Mouse (Mus musculus) neural tube, embryonic 10.5 days (tissue): ENCODE results near the gene Mapkapk2.
A peak's percentile ranks its signal among the peaks of the same experiment; 100 is the strongest.
"Not testable (repeated sequence)": the region's sequence is repeated elsewhere in the genome, so short reads cannot be mapped to it uniquely, and the experiment has no call there.

Source experiments
- DNase-seq: peaks from one replicate; pipeline ENCODE4 v3.0.0-alpha.2; 2017; ENCODE audit warnings: low spot score; ENCODE audit errors: extremely low spot score

The Mapkapk2 gene

DNA sequence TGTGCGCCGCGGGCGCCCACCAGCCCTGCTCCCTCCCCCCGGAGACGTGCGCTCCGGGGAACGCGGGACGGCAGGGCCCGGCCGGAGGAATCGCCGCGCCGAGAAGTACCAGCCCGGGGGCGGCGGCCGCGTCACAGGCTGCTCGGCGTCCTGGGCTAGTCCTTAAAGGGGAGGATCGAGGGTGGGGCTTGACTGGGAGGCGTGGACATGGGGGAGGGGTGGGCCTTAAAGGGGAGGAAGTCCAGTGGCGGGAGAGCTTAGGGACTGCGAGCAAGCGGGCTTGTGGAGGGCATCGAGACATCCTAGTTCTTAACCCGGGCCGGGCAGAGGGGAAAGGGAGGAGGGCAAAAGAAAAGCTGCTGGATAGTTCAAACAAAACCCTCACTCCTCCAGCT, at the start of gene Mapkapk2:
Mapkapk2 (minus strand) TSS at position 127 of the 395 bp plus-strand sequence.
- DNase-seq = peak; percentile 97

GRCm38 (mm10) chr1:131146181-131146614, 48.6 kb upstream of the Mapkapk2 start:
- no peak for DNase-seq

GRCm38 (mm10) chr1:131145222-131145621, 47.6 kb upstream of the Mapkapk2 start:
- not testable (repeated sequence) for DNase-seq

DNA sequence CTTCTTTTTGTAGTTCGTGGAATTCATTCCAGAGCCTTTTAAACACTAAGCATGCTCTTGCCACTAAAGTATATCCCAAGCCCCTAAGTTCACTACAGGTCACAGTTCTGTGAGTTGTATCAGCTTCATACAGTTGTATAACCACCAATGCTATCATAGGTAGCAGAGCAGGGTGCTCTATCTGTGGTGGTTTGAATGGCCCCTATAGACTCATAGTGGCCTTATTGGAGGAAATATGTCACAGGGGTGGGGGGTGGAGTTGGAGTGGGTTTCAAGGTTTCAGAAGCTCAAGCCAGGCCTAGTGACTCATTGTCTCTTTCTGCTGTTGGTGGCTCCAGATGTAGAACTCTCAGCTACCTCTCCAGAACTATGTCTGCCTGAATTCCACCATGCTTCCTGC, 44.8 kb upstream of the Mapkapk2 start:
- no peak for DNase-seq

DNA sequence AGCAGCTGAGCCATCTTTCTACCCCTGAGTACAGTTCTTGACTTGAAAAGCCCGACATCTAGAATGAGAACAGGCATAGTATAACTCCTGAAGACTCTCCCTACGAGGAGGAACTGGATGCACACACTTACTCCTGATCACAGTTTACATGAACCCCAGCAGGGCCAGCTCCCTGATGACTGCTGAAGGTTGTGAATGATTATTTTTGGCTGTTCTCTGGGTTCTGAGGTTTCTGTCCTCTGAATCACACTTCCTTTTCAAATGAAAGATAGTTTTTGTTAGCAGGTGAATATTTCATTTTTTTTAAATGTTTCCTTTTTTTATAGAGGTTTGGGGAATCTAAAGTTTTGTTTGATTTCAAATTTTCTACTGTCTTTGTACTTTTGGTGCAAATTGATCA, 43.8 kb upstream of the Mapkapk2 start:
- DNase-seq = no peak

- DNase-seq = no peak
Observed at GRCm38 (mm10) chr1:131139102-131140095, 41.8 kb upstream of the Mapkapk2 start.

DNA sequence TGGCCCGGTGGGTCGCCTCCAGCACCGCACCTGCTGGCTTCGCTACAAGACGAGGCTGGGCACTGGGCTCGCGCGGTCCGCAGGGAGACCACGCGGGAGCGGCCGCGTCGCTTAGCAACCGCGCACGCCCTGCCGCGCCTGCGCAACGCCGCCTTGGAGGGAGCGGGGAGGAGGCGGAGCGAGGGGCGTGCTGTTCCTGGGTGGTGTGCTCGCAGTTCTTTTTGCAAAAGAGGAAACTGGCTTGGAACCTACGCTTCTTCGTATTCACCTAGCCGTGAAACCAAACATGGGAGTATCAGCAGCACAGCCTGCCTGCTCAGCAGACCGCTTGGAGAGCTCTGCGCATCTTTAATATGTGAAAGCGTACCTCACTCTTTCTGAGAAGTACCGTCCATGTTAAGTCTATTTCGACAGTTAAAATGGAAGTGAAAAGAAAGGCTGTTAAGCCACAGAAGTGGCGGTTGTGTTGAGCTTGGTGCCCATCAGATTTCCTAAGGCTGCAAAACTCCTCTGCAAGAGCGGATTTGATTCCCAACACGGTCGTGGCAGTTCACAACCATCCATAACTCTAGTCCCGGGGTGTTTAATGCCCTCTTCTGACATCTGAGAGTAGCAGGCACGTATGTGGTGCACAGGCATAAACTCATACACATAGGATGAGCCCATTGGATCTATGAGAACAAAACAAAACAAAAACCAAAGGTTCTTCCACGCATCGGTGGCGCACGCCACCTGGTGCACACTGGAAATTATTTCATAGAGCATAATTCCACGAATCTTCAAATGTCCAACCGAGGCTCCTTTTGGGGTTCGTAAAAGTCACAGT, 40.8 kb upstream of the Mapkapk2 start, which contains the start of gene Dyrk3:
Dyrk3 (minus strand) TSS at position 150 of the 826 bp plus-strand sequence.
- peak; percentile 93 for DNase-seq

DNA sequence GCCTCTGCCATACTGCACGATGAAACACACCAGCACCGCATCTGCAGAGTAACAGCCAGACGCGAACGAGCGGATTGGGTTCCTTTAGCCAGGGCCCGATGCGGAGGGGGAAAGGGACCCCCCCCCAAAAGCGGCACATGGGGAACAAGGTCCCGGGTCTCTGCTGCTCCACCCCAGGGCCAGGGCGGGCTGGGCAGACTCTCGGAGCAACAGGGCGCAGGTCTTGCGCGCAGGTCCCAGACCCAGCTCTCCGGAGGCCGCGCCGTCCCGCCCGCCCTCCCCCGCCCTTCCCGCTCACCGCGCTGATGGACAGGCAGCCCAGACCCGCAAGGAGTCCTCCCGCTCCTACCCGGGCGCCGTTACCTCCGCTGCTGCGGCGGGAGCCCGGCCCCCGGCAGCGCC, 40.1 kb upstream of the Mapkapk2 start:
- no peak for DNase-seq

- no peak for DNase-seq
Observed at GRCm38 (mm10) chr1:131137111-131137510, 39.5 kb upstream of the Mapkapk2 start.

GRCm38 (mm10) chr1:131135960-131136629, 38.5 kb upstream of the Mapkapk2 start:
- DNase-seq = no peak

- DNase-seq = no peak
Observed at GRCm38 (mm10) chr1:131134942-131135522, 37.4 kb upstream of the Mapkapk2 start.

DNA sequence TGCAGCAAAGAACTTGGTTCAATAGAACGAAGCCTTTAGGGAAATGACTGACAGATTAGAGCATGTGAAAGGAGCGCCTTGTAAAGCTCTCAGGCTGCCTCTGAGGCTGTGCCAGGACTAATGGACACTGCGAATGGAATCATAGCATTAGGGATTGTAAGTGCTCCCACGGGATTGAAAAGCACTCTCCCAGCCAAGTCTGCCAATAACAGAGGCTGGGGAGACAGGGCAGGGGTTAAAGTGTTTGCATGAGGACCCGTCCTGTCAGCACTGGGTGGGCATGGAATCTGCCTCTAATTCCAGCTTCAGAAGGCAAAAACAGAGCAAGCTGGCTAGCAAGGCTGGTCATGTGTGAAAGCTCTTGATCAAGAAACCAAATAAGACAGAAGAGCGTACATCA, 36.6 kb upstream of the Mapkapk2 start:
- no peak for DNase-seq

- DNase-seq = no peak
Observed at GRCm38 (mm10) chr1:131125987-131126744, 28.5 kb upstream of the Mapkapk2 start.

GRCm38 (mm10) chr1:131123522-131124265, 26.1 kb upstream of the Mapkapk2 start:
- no peak for DNase-seq

GRCm38 (mm10) chr1:131121987-131122386, 24.4 kb upstream of the Mapkapk2 start:
- no peak for DNase-seq

DNA sequence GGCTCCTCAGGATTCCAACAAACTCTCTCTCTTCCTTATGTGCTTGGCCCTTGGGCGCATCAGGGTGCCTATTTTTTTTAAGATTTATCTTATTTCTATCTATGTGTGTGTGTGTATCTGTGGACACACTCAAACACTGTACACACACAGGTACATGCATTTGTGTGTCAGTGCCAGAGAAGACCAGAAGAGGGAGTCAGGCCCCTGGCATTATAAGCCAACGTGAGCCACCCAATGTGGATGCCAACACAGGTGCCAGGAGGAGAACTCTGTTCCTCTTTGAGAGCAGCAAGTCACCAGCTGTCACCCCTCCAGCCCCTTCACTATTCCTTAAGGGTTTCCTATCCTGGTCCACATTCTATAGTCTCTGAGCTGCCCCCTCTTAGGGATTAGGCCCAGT, 21.4 kb upstream of the Mapkapk2 start:
- no peak for DNase-seq

DNA sequence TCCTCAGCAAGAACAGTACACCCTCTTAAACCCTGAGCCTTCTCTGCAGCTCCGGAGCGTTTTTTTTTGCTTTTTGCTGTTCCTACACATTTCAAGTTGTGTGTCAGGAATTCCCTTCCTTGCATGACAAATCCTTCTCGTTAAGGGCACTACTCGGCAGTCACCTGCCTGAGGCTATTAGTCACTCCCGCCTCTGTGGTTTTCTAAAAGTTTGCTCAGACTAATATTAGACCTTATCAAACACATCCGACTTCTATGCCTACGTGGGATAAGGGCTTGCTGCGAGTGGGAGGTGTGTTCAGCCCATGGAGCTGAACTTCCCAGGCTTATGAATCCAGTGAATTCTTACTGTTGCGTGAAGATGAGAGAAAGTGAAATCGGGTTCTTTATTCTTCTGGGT, 20.9 kb upstream of the Mapkapk2 start:
- DNase-seq = no peak

DNA sequence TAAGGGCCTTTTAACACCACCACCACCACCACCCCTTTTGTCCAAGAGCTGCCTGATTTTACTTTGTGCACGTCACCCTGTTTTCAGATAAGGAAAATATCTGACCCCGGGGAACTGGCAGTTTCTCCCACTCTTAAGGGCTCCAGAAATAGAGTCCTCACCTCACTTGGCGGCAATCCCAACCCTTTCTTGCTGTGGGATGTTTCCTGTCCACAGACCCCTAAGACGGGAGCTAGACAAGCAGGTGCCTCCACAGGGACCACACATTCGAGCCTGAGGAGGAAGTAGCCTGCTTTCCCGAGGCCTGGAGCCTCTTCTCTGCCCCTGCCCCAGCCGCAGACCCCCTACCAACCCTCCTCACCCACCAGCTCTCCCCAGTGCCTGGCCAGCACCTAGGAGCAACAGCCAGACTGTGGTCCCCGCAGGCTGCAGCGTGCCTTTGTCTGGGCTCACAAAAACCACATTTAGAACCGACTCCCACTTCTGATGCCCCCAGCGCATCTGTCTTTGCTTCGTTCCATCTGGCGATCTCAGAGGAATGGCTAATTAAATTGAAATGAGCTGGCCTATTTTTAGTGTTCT, 18.9 kb upstream of the Mapkapk2 start:
- no peak for DNase-seq

DNA sequence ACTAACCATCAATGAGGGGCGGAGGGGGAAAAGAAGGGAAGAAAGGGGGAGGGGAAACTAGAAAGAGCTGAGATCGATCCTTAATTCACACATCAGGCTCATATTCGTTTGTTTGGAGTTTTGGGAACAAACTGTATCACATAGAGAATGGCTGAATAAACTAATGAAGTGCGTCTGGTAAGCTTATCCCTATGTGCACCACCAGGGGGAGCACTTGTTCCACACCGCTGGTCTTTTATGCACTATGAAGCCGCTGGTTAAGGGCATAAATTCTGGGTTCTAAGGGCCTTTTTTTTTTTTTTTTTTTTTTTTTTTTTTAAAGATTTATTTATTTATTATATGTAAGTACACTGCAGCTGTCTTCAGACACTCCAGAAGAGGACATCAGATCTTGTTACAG, 18.3 kb upstream of the Mapkapk2 start:
- peak; percentile 70 for DNase-seq
